Mouse (Mus musculus): ENCODE measurements around the gene Dnajb9. TPM values are rescaled to one million over a fixed set of nuclear protein-coding genes. Genes with fewer than 3 reads are reported as not detected.
"Not testable (repeated sequence)": the region's sequence is repeated elsewhere in the genome, so short reads cannot be mapped to it uniquely, and the experiment has no call there.

Dnajb9 gene
- polyA plus RNA-seq (2015; fragmentation: Nextera tagmentation; extraction: Ambion mirVana), result 33.6 and 34.2 TPM in 2 replicates

- under 1% methylated on average over 77 of the region's 77 CpGs for WGBS
- Histone ChIP-seq H3K9ac (ENCODE audit: low read depth, low read length) (peak within 1 kb of the TSS; percentile 86), H3K4me3 (ENCODE audit: low read length) (peak within 1 kb of the TSS; percentile 98), H3K27me3 (replicated peaks; ENCODE audit: control insufficient read depth, insufficient read depth, low read length) (no peaks in the 10 kb centered on the region), H3K9me3 (ENCODE audit: control insufficient read depth, low read length) (no peaks in the 10 kb centered on the region), H3K36me3 (ENCODE audit: control insufficient read depth, insufficient read depth, low read length) (no peaks in the 10 kb centered on the region), H3K27ac (ENCODE audit: low read depth, low read length) (peak within 1 kb of the TSS; percentile 88), H3K4me1 (ENCODE audit: control insufficient read depth, insufficient read depth, low read depth, low read length) (peaks cover 7% of the 10 kb centered on the region), H3K4me2 (ENCODE audit: low read length) (peak within 1 kb of the TSS; percentile 80)
- peak; percentile 98 for ATAC-seq
Observed at GRCm38 (mm10) chr12:44209824-44210752, at the start of gene Dnajb9. Dnajb9 (minus strand) TSS chr12:44210326.

- Histone ChIP-seq H3K4me3 (ENCODE audit: low read length) (no peak overlapping the region), H3K36me3 (ENCODE audit: control insufficient read depth, insufficient read depth, low read length) (no peaks in the 10 kb centered on the region), H3K9ac (ENCODE audit: low read depth, low read length) (no peak overlapping the region), H3K4me1 (ENCODE audit: control insufficient read depth, insufficient read depth, low read depth, low read length) (no peaks in the 10 kb centered on the region), H3K27ac (ENCODE audit: low read depth, low read length) (no peak overlapping the region), H3K9me3 (ENCODE audit: control insufficient read depth, low read length) (no peaks in the 10 kb centered on the region), H3K27me3 (replicated peaks; ENCODE audit: control insufficient read depth, insufficient read depth, low read length) (no peaks in the 10 kb centered on the region), H3K4me2 (ENCODE audit: low read length) (no peak overlapping the region)
- WGBS, result 77% methylated on average over 9 of the region's 9 CpGs
- ATAC-seq, result no peak
Observed at GRCm38 (mm10) chr12:44248309-44248977, 38.3 kb upstream of the Dnajb9 start.

DNA sequence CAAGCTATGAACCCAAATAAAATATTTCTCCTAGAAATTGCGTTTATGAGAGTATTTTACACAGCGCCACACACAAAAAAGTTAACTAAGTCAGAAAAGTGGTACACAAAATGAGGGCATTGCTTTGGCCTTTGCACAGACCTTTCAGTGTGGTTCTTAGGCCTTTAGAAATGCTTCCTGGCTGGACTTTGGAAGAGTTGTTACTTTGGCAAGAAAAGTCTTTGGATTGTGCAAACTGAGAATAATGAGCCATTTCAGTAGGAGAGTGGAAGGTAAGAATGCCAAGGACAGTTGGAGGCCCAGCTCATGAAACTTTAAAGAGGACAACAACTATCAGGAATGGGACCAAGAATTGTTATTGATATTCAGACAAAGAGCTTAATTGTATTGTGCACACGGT lies 35.6 kb upstream of the Dnajb9 start:
- no peaks in the 10 kb centered on the region for H3K27me3 ChIP-seq (replicated peaks; ENCODE audit: control insufficient read depth, insufficient read depth, low read length)
- no peak overlapping the region for H3K27ac ChIP-seq (ENCODE audit: low read depth, low read length)
- no peak for ATAC-seq
- no peaks in the 10 kb centered on the region for H3K36me3 ChIP-seq (ENCODE audit: control insufficient read depth, insufficient read depth, low read length)
- no peak overlapping the region for H3K4me3 ChIP-seq (ENCODE audit: low read length)
- H3K9me3 ChIP-seq (ENCODE audit: control insufficient read depth, low read length), result no peaks in the 10 kb centered on the region
- H3K4me1 ChIP-seq (ENCODE audit: control insufficient read depth, insufficient read depth, low read depth, low read length), result no peaks in the 10 kb centered on the region
- no peak overlapping the region for H3K4me2 ChIP-seq (ENCODE audit: low read length)
- H3K9ac ChIP-seq (ENCODE audit: low read depth, low read length), result no peak overlapping the region
- 79% methylated on average over 3 of the region's 3 CpGs for WGBS

DNA sequence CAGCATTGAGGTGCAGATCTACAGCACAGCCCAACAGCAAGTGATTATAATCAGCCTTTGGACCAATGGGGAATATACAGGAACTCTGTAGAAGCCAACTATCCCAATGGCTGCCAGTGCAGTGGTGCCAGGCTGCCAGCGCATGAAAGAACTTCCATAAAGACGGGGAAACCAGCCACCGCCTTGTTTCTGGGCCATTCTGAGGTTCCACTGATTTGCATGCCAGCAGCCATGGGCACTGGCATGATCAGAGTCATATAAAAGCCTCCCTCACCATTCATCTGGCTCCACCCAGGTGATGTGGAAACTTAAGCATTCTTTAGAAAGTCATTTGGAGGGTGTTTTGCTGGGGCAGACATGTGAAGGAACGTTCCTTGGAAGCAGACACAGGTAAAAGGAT lies 32.3 kb upstream of the Dnajb9 start:
- Histone ChIP-seq H3K27me3 (replicated peaks; ENCODE audit: control insufficient read depth, insufficient read depth, low read length) (no peaks in the 10 kb centered on the region), H3K9ac (ENCODE audit: low read depth, low read length) (no peak overlapping the region), H3K4me3 (ENCODE audit: low read length) (no peak overlapping the region), H3K4me2 (ENCODE audit: low read length) (no peak overlapping the region), H3K4me1 (ENCODE audit: control insufficient read depth, insufficient read depth, low read depth, low read length) (no peaks in the 10 kb centered on the region), H3K27ac (ENCODE audit: low read depth, low read length) (no peak overlapping the region), H3K36me3 (ENCODE audit: control insufficient read depth, insufficient read depth, low read length) (no peaks in the 10 kb centered on the region), H3K9me3 (ENCODE audit: control insufficient read depth, low read length) (no peaks in the 10 kb centered on the region)
- WGBS, result 90% methylated on average over 4 of the region's 4 CpGs
- no peak for ATAC-seq

DNA sequence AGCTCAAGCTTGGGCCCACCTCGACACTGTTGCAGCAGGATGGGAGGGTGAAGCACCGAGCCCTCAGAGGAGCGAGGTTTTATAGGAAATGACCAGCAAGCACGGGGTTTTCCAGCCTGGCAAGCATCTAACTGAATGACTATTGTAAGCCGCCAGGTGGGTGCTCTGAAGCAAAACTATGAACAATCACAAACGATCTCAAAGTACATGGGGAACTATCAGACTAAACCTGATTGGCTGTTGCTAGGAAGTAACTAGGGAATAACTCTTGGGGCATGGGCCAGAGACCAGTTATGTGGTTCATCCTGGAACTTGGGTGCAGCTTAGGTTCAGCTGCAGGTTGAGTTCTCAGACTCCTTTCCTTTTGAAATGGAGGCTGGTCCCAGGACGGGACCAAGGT lies 31.0 kb upstream of the Dnajb9 start:
- WGBS, result 80% methylated on average over 7 of the region's 7 CpGs
- no peaks in the 10 kb centered on the region for H3K9me3 ChIP-seq (ENCODE audit: control insufficient read depth, low read length)
- no peaks in the 10 kb centered on the region for H3K36me3 ChIP-seq (ENCODE audit: control insufficient read depth, insufficient read depth, low read length)
- H3K4me2 ChIP-seq (ENCODE audit: low read length), result no peak overlapping the region
- no peak overlapping the region for H3K27ac ChIP-seq (ENCODE audit: low read depth, low read length)
- H3K27me3 ChIP-seq (replicated peaks; ENCODE audit: control insufficient read depth, insufficient read depth, low read length), result no peaks in the 10 kb centered on the region
- no peak overlapping the region for H3K4me3 ChIP-seq (ENCODE audit: low read length)
- no peak overlapping the region for H3K9ac ChIP-seq (ENCODE audit: low read depth, low read length)
- no peaks in the 10 kb centered on the region for H3K4me1 ChIP-seq (ENCODE audit: control insufficient read depth, insufficient read depth, low read depth, low read length)
- no peak for ATAC-seq

- H3K36me3 ChIP-seq (ENCODE audit: control insufficient read depth, insufficient read depth, low read length), result no peaks in the 10 kb centered on the region
- H3K9me3 ChIP-seq (ENCODE audit: control insufficient read depth, low read length), result no peaks in the 10 kb centered on the region
- no peaks in the 10 kb centered on the region for H3K27me3 ChIP-seq (replicated peaks; ENCODE audit: control insufficient read depth, insufficient read depth, low read length)
- no peak overlapping the region for H3K9ac ChIP-seq (ENCODE audit: low read depth, low read length)
- H3K4me1 ChIP-seq (ENCODE audit: control insufficient read depth, insufficient read depth, low read depth, low read length), result no peaks in the 10 kb centered on the region
- H3K27ac ChIP-seq (ENCODE audit: low read depth, low read length), result no peak overlapping the region
- 80% methylated on average over 3 of the region's 3 CpGs for WGBS
- no peak for ATAC-seq
- no peak overlapping the region for H3K4me2 ChIP-seq (ENCODE audit: low read length)
- H3K4me3 ChIP-seq (ENCODE audit: low read length), result no peak overlapping the region
Observed at GRCm38 (mm10) chr12:44224650-44225049, 14.5 kb upstream of the Dnajb9 start.

DNA sequence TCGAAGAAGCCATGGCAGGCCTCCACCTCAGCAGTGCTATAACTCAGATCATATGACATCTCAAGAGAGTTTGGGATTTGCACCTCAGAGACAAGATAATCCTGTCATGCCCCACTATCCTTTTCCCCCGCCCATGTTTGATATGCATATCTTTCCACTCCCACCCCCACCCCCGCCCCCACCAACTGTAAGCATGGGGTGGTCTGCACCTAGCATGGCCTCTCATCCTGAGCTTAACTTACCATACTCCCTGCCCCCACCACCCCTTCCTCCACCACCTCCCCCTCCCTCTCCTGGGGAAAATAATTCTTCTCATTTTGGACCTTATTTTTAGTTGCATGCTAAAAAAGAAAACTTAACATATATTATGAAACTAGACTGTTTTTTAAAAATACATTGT lies 12.9 kb upstream of the Dnajb9 start:
- no peak overlapping the region for H3K4me3 ChIP-seq (ENCODE audit: low read length)

GRCm38 (mm10) chr12:44221651-44222356 lies 11.7 kb upstream of the Dnajb9 start:
- no peak overlapping the region for H3K27ac ChIP-seq (ENCODE audit: low read depth, low read length)
- peak overlapping the region; percentile 53 for H3K4me3 ChIP-seq (ENCODE audit: low read length)
- H3K4me2 ChIP-seq (ENCODE audit: low read length), result peak overlapping the region; percentile 82
- no peaks in the 10 kb centered on the region for H3K4me1 ChIP-seq (ENCODE audit: control insufficient read depth, insufficient read depth, low read depth, low read length)
- ATAC-seq, result peak; percentile 60; the same call in 1 of the 2 replicates
- WGBS, result 2% methylated on average over 86 of the region's 89 CpGs
- H3K36me3 ChIP-seq (ENCODE audit: control insufficient read depth, insufficient read depth, low read length), result no peaks in the 10 kb centered on the region
- no peaks in the 10 kb centered on the region for H3K27me3 ChIP-seq (replicated peaks; ENCODE audit: control insufficient read depth, insufficient read depth, low read length)
- H3K9me3 ChIP-seq (ENCODE audit: control insufficient read depth, low read length), result no peaks in the 10 kb centered on the region
- peak overlapping the region; percentile 74 for H3K9ac ChIP-seq (ENCODE audit: low read depth, low read length)

More for the DNA sequence above, 12.9 kb upstream of the Dnajb9 start:
- no peak overlapping the region for H3K9ac ChIP-seq (ENCODE audit: low read depth, low read length)
- no peaks in the 10 kb centered on the region for H3K4me1 ChIP-seq (ENCODE audit: control insufficient read depth, insufficient read depth, low read depth, low read length)
- H3K27me3 ChIP-seq (replicated peaks; ENCODE audit: control insufficient read depth, insufficient read depth, low read length), result no peaks in the 10 kb centered on the region
- no peak overlapping the region for H3K4me2 ChIP-seq (ENCODE audit: low read length)
- WGBS, result 76% methylated on average over 3 of the region's 3 CpGs
- no peak overlapping the region for H3K27ac ChIP-seq (ENCODE audit: low read depth, low read length)
- H3K9me3 ChIP-seq (ENCODE audit: control insufficient read depth, low read length), result no peaks in the 10 kb centered on the region
- no peaks in the 10 kb centered on the region for H3K36me3 ChIP-seq (ENCODE audit: control insufficient read depth, insufficient read depth, low read length)
- no peak for ATAC-seq

DNA sequence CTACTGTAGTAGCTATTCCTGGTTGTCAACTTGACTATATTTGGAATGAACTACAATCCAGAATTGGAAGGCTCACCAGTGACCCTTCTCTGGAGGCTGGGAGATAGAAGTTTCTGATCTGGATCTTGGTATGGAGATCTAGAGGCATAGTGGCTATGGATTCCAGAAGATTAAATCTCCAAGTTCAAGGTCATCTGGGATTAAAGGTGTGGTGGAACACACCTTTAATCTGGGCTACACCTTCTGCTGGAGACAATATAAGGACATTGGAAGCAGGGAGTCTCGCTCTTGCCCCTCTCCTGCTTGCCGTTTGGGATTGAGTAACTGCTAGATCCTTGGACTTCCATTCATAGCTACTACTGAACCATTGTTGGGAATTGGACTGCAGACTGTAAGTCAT lies 10.9 kb upstream of the Dnajb9 start, which contains the start of gene Pnpla8:
Gene Pnpla8 (plus strand): TSS at position 301 of the 400 bp plus-strand sequence.
- H3K4me2 ChIP-seq (ENCODE audit: low read length), result peak within 1 kb of the TSS; percentile 82
- not testable (repeated sequence) for H3K36me3 ChIP-seq (ENCODE audit: control insufficient read depth, insufficient read depth, low read length); ATAC-seq; H3K4me1 ChIP-seq (ENCODE audit: control insufficient read depth, insufficient read depth, low read depth, low read length); H3K27me3 ChIP-seq (replicated peaks; ENCODE audit: control insufficient read depth, insufficient read depth, low read length); H3K9me3 ChIP-seq (ENCODE audit: control insufficient read depth, low read length); H3K27ac ChIP-seq (ENCODE audit: low read depth, low read length)
- H3K4me3 ChIP-seq (ENCODE audit: low read length), result peak within 1 kb of the TSS; percentile 53
- 91% methylated on average over 2 of the region's 2 CpGs for WGBS
- H3K9ac ChIP-seq (ENCODE audit: low read depth, low read length), result peak within 1 kb of the TSS; percentile 74

All from hindbrain, embryonic 16.5 days (tissue).